Mouse (Mus musculus) testis, postnatal 10 days (tissue): Measurements from ENCODE around the gene Wdr66.

Source experiments
- DNase-seq: peaks from one replicate; pipeline ENCODE4 v3.0.0; 2021; ENCODE audit warnings: low spot score

The Wdr66 gene

DNA sequence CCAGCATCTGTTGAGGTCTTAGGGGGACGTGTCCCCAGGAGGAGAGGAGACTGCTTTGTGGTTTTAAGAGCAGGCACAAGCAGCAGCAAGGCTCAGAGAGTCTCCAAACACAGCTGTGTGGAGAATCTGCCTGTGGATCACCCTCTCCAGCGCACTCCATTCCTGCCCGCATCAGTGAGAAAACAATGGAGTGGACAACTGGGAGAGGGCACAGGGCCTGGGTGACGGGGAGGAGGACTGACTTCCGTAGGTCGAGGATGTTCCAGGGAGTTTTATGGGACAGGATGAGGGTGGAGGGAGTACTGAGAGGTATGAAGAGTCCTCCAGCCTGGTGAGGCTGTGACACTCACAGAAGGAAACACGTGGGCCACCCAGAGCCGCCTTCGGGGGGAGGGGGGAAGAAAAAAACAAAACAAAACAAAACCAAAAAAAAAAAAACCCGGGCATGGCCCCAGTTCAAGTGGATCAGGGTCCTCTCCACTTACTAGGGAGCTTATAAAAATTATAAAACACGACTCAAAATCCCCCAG lies 62.0 kb downstream of the Wdr66 start:
- DNase-seq = no peak

GRCm38 (mm10) chr5:123315219-123315866 lies 63.4 kb downstream of the Wdr66 start:
- DNase-seq = no peak

DNA sequence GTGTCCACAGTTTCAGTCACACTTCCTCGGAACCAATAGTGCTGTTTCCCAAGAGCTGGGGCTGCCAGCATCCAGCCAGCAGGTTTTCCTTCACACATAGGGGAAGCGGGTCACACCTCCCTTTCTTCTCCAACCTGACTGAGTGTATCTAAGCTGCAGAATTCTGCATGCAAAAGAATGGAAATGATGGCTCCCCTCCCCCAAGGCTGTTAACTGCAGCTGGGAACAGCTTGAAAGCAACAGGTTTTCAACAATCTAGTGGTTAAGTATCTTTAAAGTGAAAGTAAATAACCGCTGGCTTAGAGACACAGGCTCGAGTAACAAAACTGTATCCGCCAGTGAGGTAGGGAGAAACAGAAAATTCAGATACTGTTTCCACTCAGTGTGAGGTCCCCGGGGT lies 66.1 kb downstream of the Wdr66 start:
- DNase-seq = no peak

DNA sequence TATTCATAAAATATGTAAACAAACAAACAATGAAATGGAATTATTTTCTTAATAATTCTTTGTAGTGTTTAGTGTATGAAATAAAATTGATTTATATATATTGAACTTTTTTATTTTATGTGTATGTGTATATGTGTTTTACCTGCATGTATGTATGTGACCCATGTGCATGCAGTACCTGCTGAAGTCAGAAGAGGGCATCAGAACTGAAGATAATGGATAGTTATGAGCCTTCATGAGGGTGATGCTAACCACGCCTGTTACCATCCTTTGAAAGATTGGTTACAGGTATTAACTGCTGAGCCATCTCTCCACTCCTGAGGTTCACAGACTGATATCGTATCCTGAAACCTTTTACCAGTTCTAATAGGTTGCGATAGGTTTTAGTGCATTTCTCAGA lies 68.2 kb downstream of the Wdr66 start:
- no peak for DNase-seq

- no peak for DNase-seq
Measured at GRCm38 (mm10) chr5:123324242-123324641, 72.3 kb downstream of the Wdr66 start.

- no peak for DNase-seq
Measured at GRCm38 (mm10) chr5:123326006-123326750, 74.3 kb downstream of the Wdr66 start.

- no peak for DNase-seq
Measured at GRCm38 (mm10) chr5:123326751-123327148, 74.8 kb downstream of the Wdr66 start.

- no peak for DNase-seq
Measured at GRCm38 (mm10) chr5:123327686-123328085, 75.8 kb downstream of the Wdr66 start.

DNA sequence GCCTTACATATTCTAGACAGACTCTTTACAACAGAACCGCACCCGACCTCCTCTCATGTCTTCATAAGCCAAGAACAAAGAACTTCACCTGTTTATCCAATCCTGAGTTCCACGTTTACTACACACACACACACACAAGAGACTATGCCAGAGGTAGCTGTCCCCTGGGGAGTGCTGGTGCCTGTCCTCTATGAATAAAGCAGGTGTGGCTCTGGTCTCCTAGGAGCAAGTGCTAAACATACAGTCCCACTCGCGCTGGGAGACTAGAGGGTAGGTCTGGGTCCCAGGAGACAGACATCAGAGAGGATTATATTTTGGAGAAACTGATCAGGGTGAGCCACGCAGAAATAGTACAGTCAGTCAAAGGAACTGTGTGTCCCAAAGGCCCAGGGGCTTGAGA lies 81.7 kb downstream of the Wdr66 start:
- no peak for DNase-seq

DNA sequence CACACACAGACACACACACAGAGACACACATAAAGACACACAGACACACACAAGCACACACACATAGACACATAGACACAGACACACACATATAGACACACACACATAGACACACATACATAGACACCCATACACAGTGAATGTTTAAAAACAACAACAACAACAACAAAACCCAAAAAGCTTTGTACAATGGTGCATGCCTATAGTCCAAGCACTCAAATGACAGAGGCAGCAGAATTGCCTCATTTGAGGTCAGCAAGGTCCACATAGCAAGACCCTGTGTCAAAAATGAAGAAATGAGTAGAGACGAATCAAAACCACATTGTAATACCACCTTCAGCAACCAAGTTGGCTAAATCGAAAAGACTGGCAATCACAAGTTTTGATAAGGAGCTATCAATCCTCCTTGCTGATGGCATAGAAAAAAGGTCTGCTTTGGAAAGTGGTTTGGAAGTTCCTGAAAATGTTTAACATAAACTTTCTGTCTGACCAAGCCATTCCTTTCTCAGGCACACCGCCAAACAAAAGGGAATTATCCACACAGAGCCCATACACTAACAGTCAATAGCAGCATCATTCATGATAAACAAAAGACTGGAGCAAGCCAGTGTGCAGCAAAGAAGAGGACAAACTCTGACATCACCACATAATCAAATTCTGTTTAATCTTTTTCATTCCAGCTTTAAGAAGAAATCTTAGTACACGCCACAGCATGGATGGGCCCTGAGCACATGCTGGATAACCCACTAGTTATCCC lies 84.5 kb downstream of the Wdr66 start:
- no peak for DNase-seq

- DNase-seq = no peak
Measured at GRCm38 (mm10) chr5:123338463-123338862, 86.6 kb downstream of the Wdr66 start.

DNA sequence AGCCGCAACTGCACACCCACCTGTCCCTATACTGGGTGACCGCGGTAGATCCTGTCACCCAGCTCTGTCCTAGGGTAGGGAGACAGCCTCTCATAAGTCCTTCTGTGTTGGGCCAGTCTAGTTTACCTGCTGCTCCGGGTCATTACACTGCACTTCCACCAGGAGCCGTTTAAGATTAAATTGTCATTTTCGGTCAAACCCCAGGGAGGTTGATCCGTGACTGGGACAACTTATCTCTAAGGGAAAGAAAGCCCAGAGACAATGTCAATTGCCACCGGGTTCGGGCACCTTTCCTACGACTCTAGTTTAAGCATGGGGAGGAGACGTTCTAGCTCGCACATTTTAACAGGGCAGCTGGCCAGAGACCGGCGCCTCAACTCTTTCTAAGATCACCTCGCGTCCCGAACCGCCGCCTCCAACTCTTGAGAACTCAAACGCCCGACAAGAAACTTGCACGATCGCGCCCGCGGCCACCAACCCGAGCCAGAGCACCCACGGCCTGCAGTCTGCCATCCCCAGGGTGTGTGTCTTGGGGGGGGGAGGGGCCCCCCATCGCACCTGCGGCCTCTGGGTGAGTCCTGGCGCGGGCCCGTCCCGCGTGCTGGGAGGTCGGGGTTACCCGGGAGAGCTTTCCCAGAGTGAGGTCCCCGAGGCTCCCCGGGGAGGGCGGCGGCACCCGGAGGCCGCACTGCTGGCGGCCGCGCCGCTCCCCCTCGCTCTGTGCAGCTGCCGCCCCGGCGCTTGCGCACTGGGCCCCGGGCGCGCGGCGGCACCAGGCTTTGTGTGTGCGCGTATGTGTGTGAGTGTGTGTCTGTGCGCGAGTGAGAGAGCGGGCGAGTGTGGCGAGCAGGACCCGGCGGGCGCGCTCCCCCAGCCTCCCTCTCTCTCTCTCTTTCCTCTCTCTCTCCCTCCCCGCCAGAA lies 92.1 kb downstream of the Wdr66 start, which contains the start of gene Bcl7a:
Gene Bcl7a, plus strand, starts transcription at position 128 of the 921 bp plus-strand sequence.
- peak; percentile 90 for DNase-seq

DNA sequence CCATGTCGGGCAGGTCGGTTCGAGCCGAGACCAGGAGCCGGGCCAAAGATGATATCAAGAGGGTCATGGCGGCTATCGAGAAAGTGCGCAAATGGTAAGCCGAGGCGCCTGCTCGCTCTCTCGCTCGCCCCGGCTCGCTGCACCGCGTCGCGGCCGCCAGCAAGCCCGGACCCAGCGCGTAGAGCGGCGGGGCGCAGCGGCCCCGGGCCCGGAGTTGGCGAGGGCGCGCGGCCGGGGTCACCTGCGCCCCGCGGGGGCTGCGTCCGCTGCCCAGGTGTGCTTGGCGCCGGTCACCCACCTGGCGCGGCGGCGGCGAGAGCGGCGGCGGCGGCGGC lies 92.7 kb downstream of the Wdr66 start:
- DNase-seq = no peak

DNA sequence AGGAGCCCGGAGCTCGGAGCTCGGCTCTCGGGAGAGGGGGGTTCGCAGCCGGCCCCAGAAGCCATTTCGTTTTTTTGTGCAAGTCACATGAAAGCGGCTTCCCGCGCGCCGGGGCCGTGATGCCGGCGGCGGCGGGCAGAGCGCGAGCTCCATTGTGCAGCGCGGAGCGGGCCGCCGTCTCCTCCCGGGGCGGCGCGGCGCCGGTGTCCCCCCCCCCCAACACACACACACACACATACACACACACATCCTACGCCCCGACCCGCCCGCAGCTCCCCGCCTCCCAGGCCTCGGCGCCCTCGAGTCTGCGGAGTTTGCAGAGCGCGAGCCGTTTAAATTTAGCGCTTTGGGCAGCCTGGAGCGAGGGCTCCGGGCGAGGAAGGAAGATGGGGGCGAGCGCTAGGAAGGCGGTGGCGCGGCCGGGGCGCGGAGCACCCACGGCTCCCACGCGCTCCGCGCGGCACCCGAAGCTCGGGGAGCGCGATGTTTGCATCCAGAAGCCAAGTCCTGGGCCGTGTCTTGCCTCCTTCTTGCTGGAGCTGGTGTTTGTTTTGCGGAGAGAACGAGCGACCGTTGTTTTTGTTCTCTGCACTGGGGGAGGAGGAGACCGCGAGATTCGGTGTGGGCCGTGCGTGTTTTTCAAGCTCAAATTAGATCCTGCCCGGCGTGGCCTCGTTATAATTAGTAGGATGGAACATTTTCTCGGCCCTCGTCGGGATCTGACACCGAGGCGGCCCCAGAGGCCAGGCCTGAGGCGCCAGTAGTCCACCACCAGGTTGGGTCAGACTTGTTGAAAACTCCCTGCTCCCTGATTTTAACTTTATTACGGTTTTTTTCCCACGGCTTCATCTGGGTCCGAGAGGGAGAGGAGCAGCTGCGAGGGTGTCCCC lies 93.3 kb downstream of the Wdr66 start:
- DNase-seq = peak; percentile 74

- DNase-seq = peak; percentile 80
Measured at GRCm38 (mm10) chr5:123345853-123346654, 94.2 kb downstream of the Wdr66 start.

DNA sequence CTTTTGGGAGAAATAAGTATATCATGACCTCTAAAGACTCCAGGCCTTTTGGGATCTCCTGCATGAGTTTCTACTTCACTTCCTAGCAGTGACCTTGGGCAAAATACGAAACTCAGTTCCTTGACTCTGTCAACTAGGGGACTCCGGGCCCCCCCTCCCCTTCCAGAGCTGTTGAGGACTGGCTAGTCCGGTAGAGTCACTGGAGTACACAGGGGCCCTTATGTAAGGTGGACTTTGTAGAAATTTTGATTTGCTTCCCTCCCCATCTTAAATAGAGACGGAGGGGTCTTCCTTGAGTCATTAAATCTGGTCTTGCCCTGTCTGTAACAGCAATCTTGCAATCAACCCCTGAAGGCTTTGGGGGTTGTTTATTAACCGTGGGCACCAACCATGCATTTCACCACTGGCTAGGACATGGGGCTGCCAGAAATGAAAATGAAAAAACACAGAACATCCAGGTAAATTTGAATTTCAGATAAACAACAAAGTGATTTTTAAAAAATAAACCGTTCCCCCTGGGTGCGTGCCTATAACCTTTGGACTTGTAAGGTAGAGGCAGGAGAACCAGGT lies 94.9 kb downstream of the Wdr66 start:
- no peak for DNase-seq

DNA sequence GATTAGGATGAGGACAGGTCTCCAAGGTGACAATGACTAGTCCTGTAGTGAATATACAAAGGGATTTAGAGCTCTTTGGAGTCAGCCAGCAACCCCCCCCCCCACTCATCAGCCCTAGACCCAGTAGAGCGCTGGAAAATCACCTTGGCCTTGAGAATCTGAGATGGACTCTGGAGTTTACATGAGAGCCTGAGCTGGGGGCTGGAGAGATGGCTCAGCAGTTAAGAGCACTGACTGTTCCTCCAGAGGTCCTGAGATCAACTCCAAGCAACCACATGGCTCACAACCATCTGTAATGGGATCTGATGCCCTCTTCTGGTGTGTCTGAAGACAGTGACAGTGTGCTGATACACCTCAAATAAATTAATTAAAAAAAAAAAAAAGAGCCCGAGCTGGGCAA lies 96.1 kb downstream of the Wdr66 start:
- DNase-seq = no peak

- DNase-seq = no peak
Measured at GRCm38 (mm10) chr5:123350386-123350785, 98.5 kb downstream of the Wdr66 start.

GRCm38 (mm10) chr5:123355918-123356317 lies 104.0 kb downstream of the Wdr66 start:
- DNase-seq = no peak
